Mouse (Mus musculus): ENCODE measurements around the gene Odaph. TPM values are rescaled to one million over a fixed set of nuclear protein-coding genes. Genes with fewer than 3 reads are reported as not detected.

The Odaph gene
- polyA plus RNA-seq, 1 experiment from 2014 or later = not detected

DNA sequence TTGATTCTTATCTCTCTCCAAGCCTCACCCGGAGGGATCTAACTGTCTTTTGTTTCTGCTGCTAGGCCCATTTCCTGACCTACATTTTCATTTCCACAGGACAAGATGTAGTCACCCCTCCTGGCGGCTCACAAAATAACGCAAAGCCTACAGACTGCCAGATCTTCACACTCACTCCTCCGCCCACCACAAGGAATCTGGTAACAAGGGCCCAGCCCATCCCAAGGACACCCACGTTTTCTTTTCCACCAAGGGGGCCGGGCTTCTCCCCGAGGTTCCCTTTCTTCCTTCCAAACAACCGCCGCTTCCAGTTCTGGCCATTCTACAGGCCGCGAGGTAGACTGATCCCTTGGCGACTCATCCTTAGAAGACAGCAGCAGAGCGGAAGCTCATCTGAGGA, 7.3 kb downstream of the Odaph start:
- Histone ChIP-seq H3K27ac (no peak overlapping the region), H3K36me3 (replicated peaks) (no peaks in the 10 kb centered on the region), H3K9me3 (no peaks in the 10 kb centered on the region), H3K4me1 (no peaks in the 10 kb centered on the region), H3K27me3 (replicated peaks) (no peaks in the 10 kb centered on the region), H3K4me2 (no peak overlapping the region), H3K4me3 (no peak overlapping the region), H3K9ac (no peak overlapping the region)
- ATAC-seq (replicated peaks) = no peak
- WGBS = 60% methylated on average over 13 of the region's 13 CpGs

DNA sequence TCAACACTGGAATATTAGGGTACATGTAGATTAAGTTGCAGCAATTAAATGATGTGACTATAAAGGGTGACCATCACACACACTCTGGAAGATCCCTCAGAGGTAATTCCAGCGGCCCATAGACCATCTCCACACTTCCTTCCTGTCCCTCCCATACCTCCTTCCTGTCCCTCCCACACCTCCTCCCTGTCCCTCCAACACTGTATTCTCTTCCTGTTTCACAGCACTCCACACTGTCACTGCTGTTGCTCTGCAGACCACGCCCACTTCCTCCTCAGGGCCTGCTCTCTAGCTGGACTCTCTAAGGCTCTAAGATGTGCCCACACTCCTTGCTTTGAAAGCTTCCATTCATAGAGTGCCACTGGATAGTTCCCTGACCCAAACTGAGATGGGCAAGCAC, 13.5 kb downstream of the Odaph start:
- Histone ChIP-seq H3K36me3 (replicated peaks) (no peaks in the 10 kb centered on the region), H3K4me3 (no peak overlapping the region), H3K27me3 (replicated peaks) (no peaks in the 10 kb centered on the region), H3K4me1 (no peaks in the 10 kb centered on the region), H3K27ac (no peak overlapping the region), H3K4me2 (no peak overlapping the region), H3K9ac (no peak overlapping the region), H3K9me3 (no peaks in the 10 kb centered on the region)
- no peak for ATAC-seq (replicated peaks)
- 76% methylated on average over 2 of the region's 2 CpGs for WGBS

DNA sequence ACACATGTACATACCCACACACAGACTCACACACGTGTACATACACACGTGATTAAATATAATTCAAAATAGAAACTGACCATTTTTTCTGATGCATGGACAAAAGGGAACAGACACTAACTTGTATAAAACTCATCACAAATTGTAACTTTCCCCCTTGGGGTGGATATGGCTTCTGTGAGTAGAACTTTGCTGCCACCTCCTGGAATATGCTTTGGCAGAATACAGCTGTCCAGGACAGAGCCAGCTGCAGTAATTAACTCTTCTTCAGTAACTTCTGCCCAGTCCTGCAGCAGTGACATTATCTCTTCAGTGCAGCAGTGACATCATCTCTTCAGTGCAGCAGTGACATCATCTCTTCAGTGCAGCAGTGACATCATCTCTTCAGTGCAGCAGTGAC, 15.7 kb downstream of the Odaph start:
- 75% methylated on average over 2 of the region's 2 CpGs for WGBS

DNA sequence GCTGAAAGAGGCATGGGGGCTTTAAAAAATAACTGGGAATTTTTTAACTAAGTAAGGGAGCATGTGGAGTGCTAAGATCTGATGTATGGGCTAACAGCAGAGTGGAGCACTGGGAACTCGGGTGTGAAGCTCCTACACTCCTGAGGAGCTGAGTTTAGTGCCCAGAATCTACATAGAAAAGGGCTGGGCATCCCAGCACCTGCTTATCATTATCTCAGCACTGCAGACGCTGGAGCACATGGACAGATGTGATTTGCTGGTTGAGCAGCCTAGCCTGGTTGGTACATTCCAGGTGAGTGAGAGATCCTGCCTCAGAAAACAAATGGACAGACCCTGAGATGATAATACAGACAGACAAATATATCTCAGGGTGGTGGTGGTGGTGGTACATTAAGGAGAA, 22.6 kb downstream of the Odaph start:
- no peak overlapping the region for H3K4me2 ChIP-seq
- H3K9ac ChIP-seq = no peak overlapping the region
- no peaks in the 10 kb centered on the region for H3K9me3 ChIP-seq
- 49% methylated on average over 2 of the region's 2 CpGs for WGBS
- no peaks in the 10 kb centered on the region for H3K27me3 ChIP-seq (replicated peaks)
- H3K4me1 ChIP-seq = no peaks in the 10 kb centered on the region
- no peaks in the 10 kb centered on the region for H3K36me3 ChIP-seq (replicated peaks)
- H3K4me3 ChIP-seq = no peak overlapping the region
- ATAC-seq (replicated peaks) = no peak
- no peak overlapping the region for H3K27ac ChIP-seq

More for the DNA sequence above, 15.7 kb downstream of the Odaph start:
- Histone ChIP-seq H3K4me2 (no peak overlapping the region), H3K27me3 (replicated peaks) (no peaks in the 10 kb centered on the region), H3K4me3 (no peak overlapping the region), H3K27ac (no peak overlapping the region), H3K9me3 (no peaks in the 10 kb centered on the region), H3K36me3 (replicated peaks) (no peaks in the 10 kb centered on the region), H3K9ac (no peak overlapping the region), H3K4me1 (no peaks in the 10 kb centered on the region)
- peak; percentile 70 for ATAC-seq (replicated peaks)

DNA sequence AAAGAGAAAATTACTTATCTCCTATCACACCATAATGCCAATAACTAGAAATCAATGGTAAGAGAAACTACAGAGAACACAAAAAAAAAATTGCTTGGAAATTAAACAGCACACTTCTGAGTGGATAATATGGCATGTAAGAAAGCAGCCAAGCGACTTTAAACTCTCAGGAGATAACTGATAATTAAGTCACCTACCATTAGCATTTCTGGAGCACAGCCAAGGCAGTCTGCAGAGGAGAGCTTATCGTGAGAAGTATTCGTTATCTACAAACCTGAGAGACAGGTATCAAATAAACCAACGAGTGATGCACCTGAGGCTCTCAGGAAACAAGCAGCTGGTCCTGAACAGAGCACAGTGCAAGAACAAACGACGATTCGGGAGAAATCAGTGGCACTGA, 24.5 kb downstream of the Odaph start:
- no peak for ATAC-seq (replicated peaks)
- no peaks in the 10 kb centered on the region for H3K4me1 ChIP-seq
- H3K9me3 ChIP-seq = no peaks in the 10 kb centered on the region
- WGBS = 66% methylated on average over 7 of the region's 7 CpGs
- H3K27ac ChIP-seq = no peak overlapping the region
- no peak overlapping the region for H3K4me2 ChIP-seq
- no peaks in the 10 kb centered on the region for H3K36me3 ChIP-seq (replicated peaks)
- H3K9ac ChIP-seq = no peak overlapping the region
- H3K27me3 ChIP-seq (replicated peaks) = no peaks in the 10 kb centered on the region
- no peak overlapping the region for H3K4me3 ChIP-seq

DNA sequence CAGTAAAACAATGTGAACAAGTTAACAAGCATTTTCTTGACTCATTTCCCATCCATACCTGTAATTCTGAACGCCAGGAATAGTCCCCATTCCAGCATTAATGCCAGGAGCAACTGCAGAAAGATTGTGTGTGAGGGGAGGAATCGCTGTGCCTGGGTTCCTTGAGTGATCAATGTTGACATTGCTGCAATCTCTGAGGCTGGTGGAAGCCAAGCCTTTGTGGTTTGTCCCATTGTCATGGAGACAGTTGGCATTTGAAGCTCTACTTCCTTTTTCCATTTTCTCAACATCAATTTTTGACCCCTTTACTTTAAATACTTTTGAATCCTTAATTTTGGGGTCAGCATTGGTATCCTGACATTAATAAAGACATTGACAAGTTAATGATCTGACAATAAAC, 32.7 kb downstream of the Odaph start:
- no peak overlapping the region for H3K9ac ChIP-seq
- no peaks in the 10 kb centered on the region for H3K4me1 ChIP-seq
- H3K27ac ChIP-seq = no peak overlapping the region
- no peaks in the 10 kb centered on the region for H3K9me3 ChIP-seq
- H3K36me3 ChIP-seq (replicated peaks) = no peaks in the 10 kb centered on the region
- no peak for ATAC-seq (replicated peaks)
- no peak overlapping the region for H3K4me2 ChIP-seq
- no peak overlapping the region for H3K4me3 ChIP-seq
- WGBS = 73% methylated on average over 2 of the region's 2 CpGs
- H3K27me3 ChIP-seq (replicated peaks) = no peaks in the 10 kb centered on the region

DNA sequence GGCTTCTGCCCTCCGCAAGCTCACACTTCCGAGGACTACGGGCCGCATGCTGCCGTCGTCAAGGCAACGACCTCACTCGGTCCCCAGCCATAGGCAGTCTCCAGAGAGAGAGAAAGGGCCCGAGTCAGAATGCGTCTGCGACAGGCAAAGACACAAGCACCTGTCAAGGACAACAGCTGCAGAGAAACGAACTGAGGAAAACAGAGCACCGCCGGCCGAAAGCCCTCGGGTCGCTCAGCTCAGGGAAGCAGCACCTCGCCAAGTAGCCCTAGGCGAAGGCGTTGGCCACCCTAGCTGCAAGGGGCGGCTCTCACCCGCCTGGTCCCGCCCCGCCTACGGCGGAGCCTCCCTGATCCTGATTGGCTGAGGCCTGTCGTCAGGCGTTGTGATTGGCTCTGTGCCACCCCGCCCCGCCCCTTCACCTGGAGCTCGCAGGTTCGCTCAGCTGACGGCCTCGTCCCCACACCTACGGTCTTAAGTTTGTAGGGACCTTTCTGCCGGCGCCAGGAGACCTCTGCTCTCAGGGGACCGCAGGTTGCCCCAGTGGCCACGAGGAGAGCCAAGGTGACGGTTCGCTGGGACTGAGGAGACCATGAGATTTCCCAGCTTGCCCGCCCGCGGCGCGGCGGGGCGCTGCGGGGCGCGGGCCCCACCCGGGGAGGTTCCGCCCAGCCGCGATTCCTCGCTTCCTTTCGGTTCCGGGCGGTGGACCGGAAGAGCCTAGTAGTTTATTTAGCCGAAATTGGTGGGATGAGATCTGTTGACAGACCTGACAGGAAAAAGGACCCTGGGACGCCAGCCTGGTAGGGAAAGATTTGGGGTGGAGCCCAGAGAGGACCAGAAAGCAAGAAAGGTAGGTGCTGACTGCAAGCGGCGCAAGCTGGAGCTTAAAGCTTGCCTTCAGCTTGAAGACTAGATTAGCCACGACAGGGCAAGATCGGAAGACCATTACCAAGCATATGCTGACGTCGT, 55.4 kb downstream of the Odaph start:
- Histone ChIP-seq H3K9me3 (no peaks in the 10 kb centered on the region), H3K27ac (peak overlapping the region; percentile 72), H3K4me2 (peak overlapping the region; percentile 91), H3K4me1 (no peaks in the 10 kb centered on the region; the same call in 1 of the 2 replicates), H3K36me3 (replicated peaks) (no peaks in the 10 kb centered on the region), H3K9ac (peak overlapping the region; percentile 43), H3K27me3 (replicated peaks) (peaks cover 4% of the 10 kb centered on the region; the same call in 1 of the 2 replicates), H3K4me3 (peak overlapping the region; percentile 80)
- under 1% methylated on average over 68 of the region's 68 CpGs for WGBS
- ATAC-seq (replicated peaks) = peak; percentile 99

DNA sequence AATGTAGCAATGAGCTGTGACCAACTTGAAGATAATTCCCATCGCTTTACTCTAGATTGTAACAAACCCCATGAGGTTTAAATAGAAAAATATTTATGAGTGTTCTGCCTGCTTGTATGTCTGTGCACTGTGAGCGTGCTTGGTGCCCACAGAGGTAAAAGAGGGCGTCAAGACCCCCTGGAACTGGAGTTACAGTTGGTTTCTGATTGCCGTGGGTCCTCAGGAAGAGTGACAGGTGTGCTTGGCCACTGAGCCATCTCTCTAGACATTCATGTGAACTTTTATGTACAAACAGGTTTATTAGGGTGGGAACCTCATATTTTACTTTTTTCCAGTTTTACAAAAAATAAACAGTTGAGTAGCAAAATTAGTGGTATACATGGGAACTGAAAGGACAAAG, 56.5 kb downstream of the Odaph start, which contains the start of gene Cdkl2:
Cdkl2 (minus strand) TSS at position 101 of the 400 bp plus-strand sequence.
- no peak for ATAC-seq (replicated peaks)
- Histone ChIP-seq H3K9me3 (no peaks in the 10 kb centered on the region), H3K4me2 (peak within 1 kb of the TSS; percentile 91), H3K27me3 (replicated peaks) (peaks cover 4% of the 10 kb centered on the region; the same call in 1 of the 2 replicates), H3K9ac (peak within 1 kb of the TSS; percentile 43), H3K4me3 (peak within 1 kb of the TSS; percentile 80), H3K4me1 (no peaks in the 10 kb centered on the region; the same call in 1 of the 2 replicates), H3K27ac (peak within 1 kb of the TSS; percentile 72), H3K36me3 (replicated peaks) (no peaks in the 10 kb centered on the region)
- WGBS = 75% methylated on average over 4 of the region's 4 CpGs

Other genes with a start within 250 kb of the Odaph start
- gene Rchy1, start 24.4 kb upstream of the Odaph start, polyA plus RNA-seq (2015; fragmentation: Nextera tagmentation; extraction: Ambion mirVana) = 79.3 and 84.0 TPM in 2 replicates
- 9.8 and 10.5 TPM in 2 replicates for gene Cdkl2, start 56.4 kb downstream of the Odaph start, polyA plus RNA-seq (2015; fragmentation: Nextera tagmentation; extraction: Ambion mirVana)
- gene G3bp2, start 96.2 kb downstream of the Odaph start, polyA plus RNA-seq (2015; fragmentation: Nextera tagmentation; extraction: Ambion mirVana) = 330 and 368 TPM in 2 replicates
- 42.1 and 42.5 TPM in 2 replicates for gene Uso1, start 150.5 kb downstream of the Odaph start, polyA plus RNA-seq (2015; fragmentation: Nextera tagmentation; extraction: Ambion mirVana)
- not detected in 2 replicates for gene U90926, start 227.9 kb downstream of the Odaph start, polyA plus RNA-seq (2015; fragmentation: Nextera tagmentation; extraction: Ambion mirVana)